Mouse (Mus musculus) gastrocnemius, adult 8-10 months (tissue): ENCODE data around the gene Foxa1. TPM values are rescaled to one million over a fixed set of nuclear protein-coding genes. Genes with fewer than 3 reads are reported as not detected.

ENCODE experiments used
- DNase-seq, 2 experiments: peaks; one replicate each; pipeline ENCODE4 v3.0.0; 2022; ENCODE audit warnings: low spot score in 2 of 2
- total RNA-seq, 4 experiments: library from RNA; stranded (reverse); gene quantifications; 2 replicates each; pipeline ENCODE4 v1.2.4; 2022

The Foxa1 gene
- total RNA-seq = not detected

DNA sequence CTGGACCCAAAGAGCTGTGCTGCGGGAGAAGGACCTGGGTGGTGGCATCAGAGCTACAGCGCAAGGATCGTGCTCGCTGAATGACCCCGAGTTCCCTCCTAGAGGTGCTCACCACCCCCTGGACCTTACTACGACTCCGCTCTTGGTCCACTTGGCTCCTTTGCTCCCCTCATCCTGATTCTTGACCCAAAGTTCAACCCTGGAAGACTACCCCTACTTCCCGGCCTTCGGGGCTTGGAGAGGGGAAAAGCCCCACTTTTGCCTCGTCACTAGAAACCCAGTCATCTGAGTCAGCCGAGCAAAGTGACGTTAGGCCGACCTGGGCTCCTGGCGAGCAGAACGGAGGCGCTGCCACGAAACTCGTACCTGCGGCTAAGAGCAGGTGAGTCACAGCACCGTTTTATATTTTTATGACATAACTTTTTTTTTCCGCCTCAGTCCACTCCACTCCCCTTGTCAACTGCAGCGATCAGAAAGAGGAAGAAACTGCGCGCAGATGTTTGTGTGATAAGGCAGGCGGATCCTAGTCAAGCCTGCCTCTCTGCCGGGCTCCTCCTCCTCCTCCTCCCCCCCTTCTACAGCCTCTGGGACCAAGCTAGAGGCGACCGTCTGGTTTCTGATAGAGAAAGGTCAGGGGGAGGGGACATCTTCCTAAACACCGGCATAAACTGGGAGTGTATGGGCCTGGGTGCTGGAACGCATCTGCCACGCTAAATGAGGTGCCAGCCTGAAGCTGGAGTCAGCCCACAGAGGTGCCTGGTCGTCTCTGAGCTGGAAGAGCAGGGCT, at the start of gene Foxa1:
TSS of gene Foxa1 (minus strand) at position 502 of the 787 bp plus-strand sequence.
- DNase-seq = no peak

- DNase-seq = no peak
Measured at GRCm38 (mm10) chr12:57575931-57576628, 29.4 kb upstream of the Foxa1 start.

- no peak for DNase-seq
Measured at GRCm38 (mm10) chr12:57572415-57572814, 25.7 kb upstream of the Foxa1 start.

DNA sequence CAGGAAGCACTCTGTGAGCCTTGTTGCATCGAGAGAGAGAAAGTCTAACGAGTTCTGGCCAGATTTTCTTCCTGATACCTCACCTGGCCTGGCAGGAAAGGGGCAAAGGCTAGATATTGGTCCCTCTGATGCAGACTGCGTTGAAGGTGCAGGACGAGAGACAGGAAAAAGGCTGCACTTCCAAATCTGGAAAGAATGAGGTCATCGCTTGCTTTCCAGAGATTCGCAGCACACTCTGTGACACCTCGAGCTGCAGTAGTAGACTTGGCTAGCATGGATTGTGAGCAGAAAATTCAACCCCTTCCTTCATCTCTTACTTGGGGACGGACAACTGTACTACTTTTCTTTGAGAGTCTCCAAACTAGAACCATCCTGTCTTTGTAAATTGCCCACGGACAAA, 25.1 kb upstream of the Foxa1 start:
- DNase-seq = no peak

- DNase-seq = no peak
Measured at GRCm38 (mm10) chr12:57563909-57564308, 17.2 kb upstream of the Foxa1 start, which contains the start of gene Ttc6. TSS of gene Ttc6 (plus strand) at chr12:57564113.

- DNase-seq = no peak
Measured at GRCm38 (mm10) chr12:57554091-57554490, 7.4 kb upstream of the Foxa1 start.

- no peak for DNase-seq
Measured at GRCm38 (mm10) chr12:57552286-57552685, 5.6 kb upstream of the Foxa1 start.

DNA sequence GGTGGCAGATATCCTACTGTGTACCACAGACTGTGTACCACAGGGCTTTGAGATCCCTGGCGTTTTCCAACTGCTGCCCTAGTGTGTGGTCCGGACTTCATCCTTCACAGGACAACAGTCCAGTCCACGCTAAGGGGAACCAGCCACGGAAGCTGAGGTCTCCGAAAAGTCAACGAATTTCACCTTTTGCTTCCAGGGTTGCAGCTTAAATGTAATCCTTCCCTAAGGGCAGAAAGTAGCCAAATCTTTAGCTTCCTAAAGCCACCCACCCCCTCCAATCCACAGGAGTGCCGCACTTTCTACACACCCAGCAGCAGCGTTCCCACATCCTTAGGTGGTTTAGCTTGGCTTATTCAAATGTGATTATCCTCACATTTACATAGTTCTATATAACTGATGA, 4.2 kb upstream of the Foxa1 start:
- DNase-seq = no peak

- no peak for DNase-seq
Measured at GRCm38 (mm10) chr12:57550181-57550808, 3.6 kb upstream of the Foxa1 start.

DNA sequence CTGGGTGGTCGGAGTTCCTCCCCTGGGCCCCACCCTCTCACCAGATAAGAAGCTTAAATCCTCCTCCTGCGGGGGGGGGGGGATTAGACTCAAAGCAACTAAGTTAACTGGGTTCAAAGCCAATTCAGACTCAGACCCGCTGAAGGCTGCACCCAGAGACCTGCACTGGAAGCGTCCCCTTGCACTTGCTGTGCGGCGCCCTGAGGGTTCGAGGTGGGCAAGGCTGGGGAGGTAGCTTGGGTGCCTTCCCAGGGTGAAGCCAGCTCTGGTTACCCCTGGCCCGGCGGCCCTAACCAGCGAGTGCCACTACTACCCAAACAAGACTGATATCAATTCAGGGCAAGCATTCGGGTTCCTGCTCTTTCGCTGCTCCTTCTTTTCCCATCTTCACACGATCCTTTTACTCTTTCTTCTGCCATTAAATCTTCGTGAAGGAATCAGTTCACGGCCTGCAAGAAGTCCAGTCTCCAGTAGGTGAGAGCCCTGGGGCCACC, 3.0 kb upstream of the Foxa1 start:
- DNase-seq = no peak

GRCm38 (mm10) chr12:57548981-57549666, 2.4 kb upstream of the Foxa1 start:
- no peak for DNase-seq

DNA sequence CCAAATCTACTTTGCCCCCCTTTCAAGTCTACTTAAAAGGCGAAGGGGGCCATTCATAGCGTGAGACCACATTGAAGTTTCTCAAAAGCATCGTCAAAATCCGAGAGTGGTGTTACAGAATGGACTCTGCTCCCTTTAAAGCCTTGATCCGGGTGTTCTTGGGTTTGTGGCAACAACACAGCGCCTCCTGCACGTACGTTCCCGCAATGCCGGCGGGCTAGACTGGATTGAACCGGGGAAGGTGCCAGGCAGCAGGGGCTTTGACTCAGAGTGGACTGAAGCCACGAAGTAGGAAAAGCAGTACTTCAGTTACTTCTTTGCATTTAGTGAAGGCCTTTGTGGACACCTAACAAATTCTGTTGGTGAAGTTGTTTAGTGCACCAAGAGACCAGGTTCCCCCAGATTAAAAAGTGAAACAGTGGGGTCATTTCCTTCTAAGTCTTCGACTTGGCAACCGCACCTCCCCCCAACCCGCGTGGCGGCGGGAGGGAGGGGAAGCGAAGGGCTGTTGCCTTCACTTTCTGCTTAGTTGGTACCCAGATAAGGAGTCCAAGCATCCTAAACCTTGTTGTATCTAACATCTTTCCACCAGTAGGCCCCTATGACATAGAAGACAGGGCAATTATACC, 1.8 kb upstream of the Foxa1 start:
- DNase-seq = no peak

GRCm38 (mm10) chr12:57547890-57548289, 1.2 kb upstream of the Foxa1 start:
- DNase-seq = no peak

- no peak for DNase-seq
Measured at GRCm38 (mm10) chr12:57545371-57546241, 1.1 kb downstream of the Foxa1 start.

DNA sequence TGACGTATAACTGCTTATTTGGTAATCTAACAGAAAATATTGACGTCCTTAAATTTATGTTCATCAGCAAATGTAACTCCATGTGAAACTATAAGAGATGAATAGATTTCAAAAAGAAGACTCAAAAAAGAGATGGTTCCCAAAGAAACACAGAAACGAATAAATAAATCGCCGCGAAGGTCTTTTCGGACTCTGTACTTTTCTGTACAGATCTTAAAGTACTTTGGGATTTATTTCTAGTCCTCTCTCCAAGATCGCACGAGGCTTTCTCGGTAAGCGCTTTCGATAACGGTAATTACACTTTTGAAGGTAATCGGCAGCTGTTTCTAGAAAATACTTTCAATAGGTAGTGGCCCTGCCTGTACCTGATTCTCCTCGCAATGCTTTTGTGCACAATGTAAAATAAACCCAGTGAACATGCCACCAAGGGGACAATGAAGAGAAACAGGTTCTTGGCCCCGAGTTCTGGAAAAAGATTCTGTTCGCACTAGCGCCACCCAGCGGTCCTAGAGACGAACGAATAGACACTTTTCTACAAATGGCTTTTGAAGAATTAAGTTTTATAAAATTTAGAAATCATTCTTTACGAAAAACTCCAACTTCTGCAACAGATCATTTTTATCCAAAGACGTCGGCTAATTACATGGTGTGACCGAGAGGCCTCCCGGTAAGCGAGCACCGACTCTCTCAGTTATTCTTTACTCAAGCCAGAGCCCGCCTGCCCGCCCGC, 1.9 kb downstream of the Foxa1 start:
- no peak for DNase-seq

- no peak for DNase-seq
Measured at GRCm38 (mm10) chr12:57543627-57543991, 3.1 kb downstream of the Foxa1 start.

DNA sequence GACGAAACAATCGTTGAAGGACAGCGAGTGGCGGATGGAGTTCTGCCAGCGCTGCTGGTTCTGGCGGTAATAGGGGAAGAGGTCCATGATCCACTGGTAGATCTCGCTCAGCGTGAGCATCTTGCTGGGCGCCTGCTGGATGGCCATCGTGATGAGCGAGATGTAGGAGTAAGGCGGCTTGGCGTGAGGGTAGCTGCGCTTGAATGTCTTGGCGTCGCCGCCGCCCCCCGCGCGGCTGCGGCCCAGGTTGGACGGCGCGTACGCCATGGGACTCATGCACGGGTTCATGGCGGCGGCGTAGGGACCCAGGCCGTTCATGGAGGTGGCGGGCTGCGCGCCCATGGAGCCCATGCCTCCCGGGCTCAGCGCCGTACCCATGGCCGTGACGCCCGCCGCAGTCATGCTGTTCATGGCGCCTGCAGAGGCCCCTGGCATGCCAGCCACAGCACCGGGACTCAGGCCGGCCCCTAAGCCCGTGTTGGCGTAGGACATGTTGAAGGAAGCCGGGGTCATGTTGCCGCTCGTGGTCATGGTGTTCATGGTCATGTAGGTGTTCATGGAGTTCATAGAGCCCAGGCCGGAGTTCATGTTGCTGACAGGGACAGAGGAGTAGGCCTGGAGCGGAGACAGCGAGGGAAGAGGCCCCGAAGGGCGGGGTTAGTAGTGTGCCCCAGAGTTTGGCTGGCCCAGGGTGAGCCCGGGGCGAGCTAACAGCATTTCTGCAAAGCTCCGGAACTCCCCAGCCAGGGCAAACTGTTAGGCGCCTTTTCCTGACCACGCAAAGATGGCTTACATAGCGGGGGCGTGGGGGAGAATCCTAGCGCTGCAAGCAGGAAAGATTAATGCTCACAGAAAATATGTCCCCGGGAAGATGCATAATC, 3.7 kb downstream of the Foxa1 start:
- DNase-seq = no peak

DNA sequence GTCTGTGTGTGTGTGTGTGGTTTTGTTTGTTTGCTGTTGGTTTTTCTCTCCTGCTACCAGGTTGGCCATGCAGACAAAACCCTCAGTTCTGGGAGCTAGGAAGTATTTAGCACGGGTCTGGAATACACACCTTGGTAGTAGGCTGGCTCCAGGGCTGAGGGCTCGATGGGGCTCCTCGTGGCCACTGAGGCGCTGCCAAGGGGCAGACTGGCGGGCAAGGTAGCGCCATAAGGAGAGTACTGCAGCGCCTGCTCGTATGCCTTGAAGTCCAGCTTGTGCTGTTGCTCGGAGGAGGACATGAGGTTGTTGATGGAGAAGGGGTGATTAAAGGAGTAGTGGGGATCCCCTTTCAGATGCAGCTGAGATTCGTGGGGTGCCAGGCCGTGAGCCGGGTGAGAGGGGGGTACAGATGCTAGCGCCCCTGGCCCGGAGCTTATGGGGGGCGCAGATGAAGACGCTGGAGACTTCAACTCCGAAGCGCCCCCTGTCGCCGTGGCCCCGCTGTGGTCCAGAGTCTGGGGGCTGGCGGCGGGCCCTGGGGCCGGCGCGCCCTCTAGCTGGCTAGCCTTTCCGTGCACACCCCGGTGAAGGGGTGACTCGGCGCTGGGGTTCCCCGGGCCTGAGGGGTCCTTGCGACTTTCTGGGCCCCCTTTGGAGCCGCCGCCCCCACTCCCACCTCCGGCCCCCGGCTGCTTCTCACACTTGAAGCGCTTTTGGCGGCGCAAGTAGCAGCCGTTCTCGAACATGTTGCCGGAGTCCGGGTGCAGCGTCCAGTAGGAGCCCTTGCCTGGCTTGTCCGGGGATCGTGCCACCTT, 4.6 kb downstream of the Foxa1 start:
- no peak for DNase-seq
